ENCODE assay signal across 8 mouse cellular contexts in the genomic region with DNA sequence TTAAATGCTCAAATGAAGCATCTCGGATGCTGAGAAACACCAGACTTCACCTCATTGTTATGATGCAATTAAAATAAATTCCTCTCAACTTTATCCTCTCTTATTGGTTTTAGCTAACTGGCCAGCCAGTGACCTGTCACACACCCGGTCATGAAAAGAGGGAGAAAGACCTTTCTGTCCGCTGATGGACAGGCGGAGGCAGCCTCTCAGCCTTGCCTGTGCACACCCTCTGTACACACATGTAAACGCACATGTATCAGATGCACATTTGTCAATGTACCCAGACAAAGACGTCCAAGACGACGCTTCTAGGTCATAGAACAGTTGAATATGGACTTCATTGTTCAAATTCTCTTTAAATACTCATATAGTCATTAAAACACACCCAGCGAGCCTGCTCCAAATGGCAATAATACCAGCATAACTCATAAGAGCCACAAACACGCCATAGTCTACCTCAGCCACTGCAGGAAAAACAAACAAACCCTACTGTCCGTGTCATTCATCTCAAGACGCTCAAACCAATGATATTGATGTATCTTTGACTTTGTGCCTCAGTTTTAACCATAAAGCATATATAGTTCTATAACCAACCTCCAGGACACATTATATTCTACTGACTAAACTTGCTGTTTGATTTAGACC. TPM values are rescaled to one million over a fixed set of nuclear protein-coding genes. Genes with fewer than 3 reads are reported as not detected.
DNase-seq lines count a peak whose midpoint lies in the region; ATAC-seq and TF ChIP-seq lines count a peak whose summit lies in the region.

No protein-coding gene starts in this region.

- peak overlapping the region; percentile 75 for H3K4me2 ChIP-seq in embryonic facial prominence, embryonic 11.5 days (ENCODE audit: low read depth, low read length)
- peak overlapping the region; percentile 83 for H3K4me2 ChIP-seq in intestine, embryonic 15.5 days (replicated peaks)
- H3K4me2 ChIP-seq in liver, postnatal 0 days (ENCODE audit: low read depth, low read length) = peak overlapping the region; percentile 77

- peak; percentile 30 for DNase-seq in adrenal gland, adult 2 months
- DNase-seq in adrenal gland, postnatal 4 days (ENCODE audit: low spot score in 2 of 2) = no peak
- peak; percentile 18 for DNase-seq in embryonic facial prominence, embryonic 11.5 days (ENCODE audit: low spot score)
- DNase-seq in liver, postnatal 0 days = no peak
- DNase-seq in spleen, postnatal 10 days (ENCODE audit: low spot score in 2 of 2) = no peak
- DNase-seq in ovary, postnatal 36 days (ENCODE audit: low spot score) = no peak
- DNase-seq in thymus, postnatal 4 days = no peak

- peak overlapping the region; percentile 89 for H3K4me3 ChIP-seq in embryonic facial prominence, embryonic 11.5 days (ENCODE audit: low read depth, low read length)
- H3K4me3 ChIP-seq in intestine, embryonic 15.5 days (replicated peaks) = peak overlapping the region; percentile 76; the same call in 1 of the 2 replicates
- H3K4me3 ChIP-seq in liver, postnatal 0 days (ENCODE audit: low read depth, low read length) = peak overlapping the region; percentile 63; the same call in 1 of the 2 replicates

- ATAC-seq in embryonic facial prominence, embryonic 11.5 days (replicated peaks; ENCODE audit: insufficient number of reproducible peaks, low FRiP score, low TSS enrichment, low read depth) = no peak
- ATAC-seq in intestine, embryonic 15.5 days = no peak
- ATAC-seq in liver, postnatal 0 days = no peak

- H3K9me3 ChIP-seq in embryonic facial prominence, embryonic 11.5 days (replicated peaks; ENCODE audit: control insufficient read depth, low read length) = no peaks in the 10 kb centered on the region
- no peaks in the 10 kb centered on the region for H3K9me3 ChIP-seq in intestine, embryonic 15.5 days
- H3K9me3 ChIP-seq in liver, postnatal 0 days (ENCODE audit: low read length) = no peaks in the 10 kb centered on the region

- TF ChIP-seq CTCF in liver, postnatal 0 days (IDR thresholded peaks at IDR 0.05; ENCODE audit: low read depth) = no peak

- peak overlapping the region; percentile 70 for H3K9ac ChIP-seq in embryonic facial prominence, embryonic 11.5 days (replicated peaks; ENCODE audit: low read length)
- peak overlapping the region; percentile 63; the same call in 1 of the 2 replicates for H3K9ac ChIP-seq in intestine, embryonic 15.5 days
- peak overlapping the region; percentile 53; the same call in 1 of the 2 replicates for H3K9ac ChIP-seq in liver, postnatal 0 days (replicated peaks)

- peaks cover 2% of the 10 kb centered on the region; the same call in 1 of the 2 replicates for H3K4me1 ChIP-seq in embryonic facial prominence, embryonic 11.5 days (ENCODE audit: control insufficient read depth, insufficient read depth, low read length)
- H3K4me1 ChIP-seq in intestine, embryonic 15.5 days (replicated peaks) = peaks cover 4% of the 10 kb centered on the region; the same call in 1 of the 2 replicates
- H3K4me1 ChIP-seq in liver, postnatal 0 days (ENCODE audit: insufficient read depth) = no peaks in the 10 kb centered on the region; the same call in none of the 2 replicates

- 2% methylated on average over 12 of the region's 12 CpGs for WGBS in embryonic facial prominence, embryonic 11.5 days
- WGBS in intestine, embryonic 15.5 days = 38% methylated on average over 12 of the region's 12 CpGs
- WGBS in liver, postnatal 0 days (ENCODE audit: insufficient replicate concordance) = 13% methylated on average over 12 of the region's 12 CpGs

- H3K27me3 ChIP-seq in embryonic facial prominence, embryonic 11.5 days (ENCODE audit: control insufficient read depth, insufficient read depth, low read length) = no peaks in the 10 kb centered on the region; the same call in 1 of the 2 replicates
- H3K27me3 ChIP-seq in intestine, embryonic 15.5 days (replicated peaks) = 0 out of 2 replicates have a peak, but pooled peaks cover under 1% of the 10 kb centered on the region
- H3K27me3 ChIP-seq in liver, postnatal 0 days (ENCODE audit: insufficient read depth, low read length) = peaks cover 44% of the 10 kb centered on the region

- TF ChIP-seq EP300 in liver, postnatal 0 days (IDR thresholded peaks at IDR 0.05; ENCODE audit: low read depth) = no peak

- no peaks in the 10 kb centered on the region for H3K36me3 ChIP-seq in embryonic facial prominence, embryonic 11.5 days (replicated peaks; ENCODE audit: control insufficient read depth, insufficient read depth, low read depth, low read length)
- H3K36me3 ChIP-seq in intestine, embryonic 15.5 days = no peaks in the 10 kb centered on the region
- H3K36me3 ChIP-seq in liver, postnatal 0 days (replicated peaks; ENCODE audit: insufficient read depth, low read length) = no peaks in the 10 kb centered on the region

- H3K27ac ChIP-seq in embryonic facial prominence, embryonic 11.5 days (replicated peaks; ENCODE audit: low read depth, low read length) = peak overlapping the region; percentile 99; the same call in 1 of the 2 replicates
- H3K27ac ChIP-seq in intestine, embryonic 15.5 days = no peak overlapping the region
- H3K27ac ChIP-seq in liver, postnatal 0 days (ENCODE audit: low read depth) = peak overlapping the region; percentile 55; the same call in 1 of the 2 replicates

RNA-seq across cellular contexts. Expression of gene Nr2f2, which starts 3.9 kb away (rescaled TPM):
- total RNA-seq in adrenal gland, adult 2 months (2021) = 100 to 1,000 TPM; 109 to 132 TPM
- 401 and 472 TPM in 2 replicates for polyA plus RNA-seq in adrenal gland, adult 2 months (2012; rRNA removed)
- total RNA-seq in adrenal gland, postnatal 4 days (2021) = 100 to 1,000 TPM; 143 to 160 TPM
- polyA plus RNA-seq in embryonic facial prominence, embryonic 11.5 days (2014; fragmentation: Nextera tagmentation; extraction: Ambion mirVana) = 106 and 114 TPM in 2 replicates
- 39.4 and 46.3 TPM in 2 replicates for polyA plus RNA-seq in intestine, embryonic 15.5 days (2015; fragmentation: Nextera tagmentation; extraction: Ambion mirVana)
- polyA plus RNA-seq in liver, postnatal 0 days (2015; fragmentation: Nextera tagmentation; extraction: Ambion mirVana) = 12.3 and 14.7 TPM in 2 replicates

Comparison
In these comparisons a context has a peak if more than half of its experiments do, and no peak if none do; other contexts are left out.
1. DNase-seq: peak in adrenal gland, adult 2 months (single experiment) and embryonic facial prominence, embryonic 11.5 days (single experiment); none in adrenal gland, postnatal 4 days (0 of 2), liver, postnatal 0 days (single experiment), spleen, postnatal 10 days (0 of 2), ovary, postnatal 36 days (single experiment) and thymus, postnatal 4 days (single experiment).
2. Peak in every context shown above with its lines, with median percentiles within 50 percentile points of each other: H3K4me2 ChIP-seq, H3K4me3 ChIP-seq and H3K9ac ChIP-seq.